Mouse (Mus musculus): ENCODE results near the gene Plekhj1. TPM values are rescaled to one million over a fixed set of nuclear protein-coding genes. Genes with fewer than 3 reads are reported as not detected.

The Plekhj1 gene
- total RNA-seq, 2 experiments from 2014 or later = 35.5 to 84.3 TPM

DNA sequence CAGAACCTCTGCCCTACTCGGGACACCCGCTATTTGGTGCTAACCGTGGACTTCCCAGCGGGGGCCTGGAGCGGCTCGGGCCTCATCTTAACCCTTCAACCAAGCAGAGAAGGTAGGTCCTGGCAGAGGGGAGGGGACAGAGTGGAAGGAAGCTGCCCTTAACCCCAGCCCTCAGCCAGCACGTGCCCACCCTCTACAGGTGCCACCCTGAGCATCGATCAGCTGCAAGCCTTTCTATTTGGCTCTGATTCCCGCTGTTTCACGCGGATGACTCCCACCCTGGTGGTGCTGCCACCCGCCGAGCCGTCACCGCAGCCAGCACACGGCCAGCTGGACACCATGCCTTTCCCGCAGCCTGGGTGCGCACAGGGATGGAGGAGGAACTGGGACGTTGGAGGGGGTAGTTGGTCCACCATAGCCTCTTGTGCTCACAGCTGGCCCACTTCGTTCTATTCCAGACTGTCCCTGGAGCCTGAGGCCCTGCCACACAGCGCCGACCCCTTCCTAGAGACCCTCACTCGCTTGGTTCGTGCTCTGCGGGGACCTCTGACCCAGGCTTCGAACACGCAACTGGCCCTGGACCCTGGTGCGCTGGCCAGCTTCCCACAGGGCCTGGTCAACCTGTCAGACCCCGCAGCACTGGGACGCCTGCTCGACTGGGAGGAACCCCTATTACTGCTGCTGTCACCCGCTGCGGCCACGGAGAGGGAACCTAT lies 8.1 kb upstream of the Plekhj1 start:
- ATAC-seq (ENCODE audit: poor library complexity, severe bottlenecking) = no peak

DNA sequence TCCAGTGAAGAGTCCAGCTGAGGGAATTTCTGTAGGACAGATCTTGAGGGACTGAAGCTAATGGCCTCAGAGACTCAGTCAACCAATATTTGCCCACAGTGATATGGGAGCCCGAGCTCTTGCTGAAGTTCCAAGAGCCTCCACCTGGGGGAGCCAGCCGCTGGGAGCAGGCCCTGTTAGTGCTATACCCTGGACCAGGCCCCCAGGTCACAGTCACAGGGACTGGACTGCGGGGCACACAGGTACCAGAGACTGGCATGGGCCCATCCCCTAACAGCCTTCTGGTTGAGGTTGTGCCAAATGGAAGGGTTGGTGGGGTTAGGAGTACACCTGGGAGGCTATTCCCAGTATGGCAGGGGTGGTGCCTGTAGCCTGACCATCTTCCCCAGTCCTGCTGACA lies 7.5 kb upstream of the Plekhj1 start:
- peak; percentile 74 for ATAC-seq (ENCODE audit: poor library complexity, severe bottlenecking)

DNA sequence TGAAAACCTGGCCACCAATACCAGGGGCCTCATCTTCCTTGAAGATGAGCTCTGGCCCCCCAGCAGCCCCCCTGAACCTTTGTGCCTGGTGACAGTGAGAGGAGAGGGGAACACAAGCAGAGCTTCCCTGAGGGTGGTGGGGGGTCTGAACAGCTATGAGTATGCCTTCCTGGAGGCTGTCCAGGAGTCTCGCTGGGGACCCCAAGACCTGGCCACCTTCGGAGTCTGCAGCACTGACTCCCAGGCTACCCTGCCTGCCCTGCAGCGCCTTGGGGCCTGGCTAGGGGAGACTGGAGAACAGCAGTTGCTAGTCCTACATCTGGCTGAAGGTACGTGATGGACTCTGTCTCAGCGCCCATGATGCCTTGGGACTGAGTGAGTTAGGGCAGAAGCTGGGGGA lies 6.9 kb upstream of the Plekhj1 start:
- no peak for ATAC-seq (ENCODE audit: poor library complexity, severe bottlenecking)

DNA sequence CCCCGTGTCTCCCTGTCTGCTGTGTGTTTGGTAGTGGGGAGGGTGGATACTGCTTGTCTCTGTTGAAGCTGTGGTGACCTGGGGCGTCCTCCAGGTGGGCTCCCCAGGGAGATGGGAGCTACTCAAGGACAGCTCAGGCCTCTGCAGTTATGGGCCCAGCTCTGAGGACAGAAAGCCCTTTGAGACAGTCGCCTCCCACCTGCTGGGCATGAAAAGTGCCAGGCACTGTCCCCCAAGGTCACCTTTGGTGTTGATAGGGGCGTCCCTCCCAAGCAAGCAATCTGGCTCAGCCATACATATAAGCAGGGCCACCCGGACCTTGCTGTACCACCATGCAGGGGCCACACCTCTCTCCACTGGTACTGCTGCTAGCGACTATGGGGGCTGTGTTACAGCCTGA lies 6.5 kb upstream of the Plekhj1 start, which contains the start of gene Amh:
Amh (plus strand) TSS at position 328 of the 400 bp plus-strand sequence.
- no peak for ATAC-seq (ENCODE audit: poor library complexity, severe bottlenecking)

DNA sequence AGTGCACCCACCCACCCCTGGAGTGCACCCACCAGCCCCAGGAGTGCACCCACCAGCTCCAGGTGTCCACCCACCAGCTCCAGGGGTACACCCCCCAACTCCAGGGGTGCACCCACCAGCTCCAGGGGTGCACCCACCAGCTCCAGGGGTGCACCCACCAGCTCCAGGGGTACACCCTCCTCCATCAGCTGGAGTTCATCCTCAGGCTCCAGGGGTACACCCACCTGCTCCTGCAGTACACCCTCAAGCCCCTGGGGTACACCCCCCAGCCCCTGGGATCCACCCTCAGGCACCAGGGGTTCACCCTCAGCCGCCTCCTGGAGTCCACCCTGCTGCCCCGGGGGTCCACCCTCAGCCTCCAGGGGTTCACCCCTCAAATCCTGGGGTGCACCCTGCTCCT lies 5.9 kb upstream of the Plekhj1 start:
- no peak for ATAC-seq (ENCODE audit: poor library complexity, severe bottlenecking)

DNA sequence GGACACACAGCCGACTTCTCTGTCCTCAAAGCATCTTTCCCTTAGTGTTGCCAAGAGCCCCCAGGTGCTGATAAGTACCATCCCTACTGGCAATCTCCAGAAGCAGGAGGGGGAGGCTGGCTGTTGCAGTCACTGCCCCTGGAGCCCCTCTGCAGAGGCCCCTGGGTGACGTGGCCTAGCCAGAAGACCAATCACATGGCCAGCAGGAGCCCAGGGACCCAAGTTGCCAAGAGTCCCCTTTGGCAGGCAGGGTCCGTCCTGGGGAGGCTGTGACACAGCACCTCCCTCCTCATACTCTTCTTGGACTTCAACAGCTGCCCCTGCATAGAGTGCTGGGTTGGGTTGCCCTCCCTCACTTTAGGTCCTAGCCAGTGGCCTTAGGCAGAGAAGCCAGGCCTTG lies 4.6 kb upstream of the Plekhj1 start:
- ATAC-seq (ENCODE audit: poor library complexity, severe bottlenecking) = no peak

DNA sequence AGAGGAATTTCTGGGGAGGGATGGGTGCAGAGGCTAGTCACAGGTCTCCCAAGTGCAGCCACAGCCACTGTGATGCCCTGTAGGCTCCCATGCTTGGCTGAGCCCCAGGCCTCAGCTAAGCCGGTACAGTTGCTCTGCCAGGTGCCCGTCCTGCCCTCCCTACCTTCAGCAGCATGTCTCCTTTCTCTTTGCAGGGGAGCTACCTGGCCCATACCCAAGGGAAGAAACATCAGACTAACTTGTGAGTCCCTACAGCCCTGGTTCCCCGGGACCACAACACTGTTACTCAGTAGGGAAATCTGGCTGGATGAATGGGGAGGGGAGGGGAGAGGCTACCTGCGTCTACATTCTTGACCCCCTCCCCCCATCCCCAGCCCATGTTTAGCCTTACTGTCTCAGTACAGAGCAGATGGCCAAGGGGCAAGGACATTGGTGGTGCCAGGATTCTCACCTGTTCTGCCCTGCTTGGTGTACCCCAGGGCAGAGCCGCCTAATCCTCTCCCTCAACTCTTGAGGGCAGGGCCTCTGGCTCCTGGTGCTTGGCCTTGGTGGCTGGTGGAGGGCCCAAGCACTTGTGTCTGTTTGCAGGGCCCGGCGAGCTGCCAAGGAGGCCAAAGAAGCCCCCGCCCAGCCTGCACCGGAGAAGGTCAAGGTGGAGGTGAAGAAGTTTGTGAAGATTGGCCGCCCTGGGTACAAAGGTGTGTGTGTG lies 3.9 kb upstream of the Plekhj1 start:
- no peak for ATAC-seq (ENCODE audit: poor library complexity, severe bottlenecking)

DNA sequence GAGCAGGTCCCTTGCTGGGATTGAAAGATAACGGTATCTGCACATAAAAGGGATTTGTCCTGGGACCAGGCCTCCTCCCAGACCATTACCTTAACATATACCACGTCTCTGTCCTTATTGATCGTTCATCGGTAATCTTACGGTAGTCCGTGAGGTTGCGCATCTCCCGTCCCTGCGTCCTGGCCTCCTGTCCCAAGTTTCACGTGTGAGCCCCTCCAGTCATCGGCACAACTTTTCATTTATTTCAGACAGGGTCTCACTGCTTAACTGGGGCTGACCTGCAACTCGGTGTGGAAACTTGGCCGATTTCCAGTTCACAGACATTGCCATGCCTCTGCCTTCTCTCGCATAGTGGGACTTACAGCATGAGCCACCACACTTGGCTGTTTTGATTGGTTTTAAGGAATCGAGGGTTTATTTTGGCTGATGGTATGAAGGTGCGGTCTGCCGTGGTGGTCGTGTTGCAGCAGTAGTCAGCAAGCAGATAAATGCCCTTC lies 692 bp upstream of the Plekhj1 start:
- no peak for ATAC-seq (ENCODE audit: poor library complexity, severe bottlenecking)

DNA sequence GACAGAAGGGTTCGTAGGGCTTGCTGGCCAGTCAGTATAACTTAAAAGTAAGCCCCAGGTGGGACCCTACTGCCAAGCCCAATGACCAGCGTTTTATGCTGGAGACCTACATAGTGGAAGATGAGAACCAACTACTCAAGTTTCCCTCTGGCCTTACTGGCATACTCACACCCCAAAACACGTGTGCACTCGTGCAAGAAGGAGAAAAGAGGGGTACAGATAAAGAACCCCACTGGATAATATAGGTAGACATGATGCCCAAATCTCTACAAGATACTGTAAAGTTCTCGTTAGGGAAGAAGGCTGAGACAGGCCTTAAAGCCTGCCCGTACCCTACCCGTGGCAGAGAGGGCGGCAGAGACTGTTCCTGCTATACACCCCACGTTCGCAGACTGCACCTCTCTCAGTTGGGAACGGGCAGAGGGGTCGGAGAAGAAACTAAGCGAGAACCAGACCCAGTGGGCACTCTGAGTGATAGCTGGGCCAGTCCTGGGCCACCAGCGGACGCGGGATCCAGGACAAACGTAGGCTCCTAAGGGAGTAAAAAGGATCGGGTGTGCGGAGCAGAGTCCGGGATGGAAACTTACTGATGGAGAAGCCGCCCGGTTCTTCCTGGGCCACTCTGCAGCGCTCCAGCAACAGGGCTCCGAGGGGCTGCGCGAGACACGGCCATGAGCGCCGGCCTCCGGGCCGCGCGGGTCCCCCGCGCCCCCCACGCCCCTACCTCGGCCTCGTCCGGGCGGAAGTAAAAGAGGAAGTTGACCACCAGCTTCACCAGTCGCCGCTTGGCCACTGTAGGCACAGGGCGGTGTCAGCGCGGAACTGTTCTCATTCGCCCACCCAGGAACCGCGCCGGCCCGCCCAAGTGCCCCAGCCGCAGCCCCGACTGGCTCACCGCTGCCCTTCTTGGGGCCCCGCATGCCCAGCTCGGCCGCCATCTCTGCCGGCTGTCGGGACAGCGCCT lies 958 bp downstream of the Plekhj1 start:
- peak; percentile 58 for ATAC-seq (ENCODE audit: poor library complexity, severe bottlenecking)

DNA sequence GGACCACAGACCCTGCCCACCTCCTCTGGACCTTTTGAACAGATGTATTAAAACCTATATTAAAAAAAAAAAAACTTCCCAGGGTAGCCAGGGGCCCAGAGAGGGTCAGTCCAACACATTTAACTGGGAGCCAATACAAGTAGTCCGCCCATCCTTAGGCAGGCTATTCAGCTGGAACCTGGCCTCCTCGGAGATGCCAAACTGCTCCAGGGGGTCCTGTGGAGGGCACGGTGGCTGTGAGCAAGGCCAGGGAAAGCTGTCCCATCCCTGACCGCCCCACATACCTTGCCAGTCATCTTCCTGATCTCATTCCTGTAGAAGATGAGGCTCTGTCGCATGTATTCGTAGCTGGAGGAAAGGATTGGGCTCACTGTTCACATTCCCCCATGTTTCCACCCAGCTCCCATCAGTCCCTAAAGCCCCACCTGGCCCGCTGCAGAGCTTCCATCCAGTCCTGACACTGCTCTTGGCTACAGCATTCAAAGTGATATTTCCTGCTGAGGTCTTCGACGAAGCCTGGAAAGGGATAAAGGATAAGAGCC lies 2.0 kb downstream of the Plekhj1 start:
- ATAC-seq (ENCODE audit: poor library complexity, severe bottlenecking) = no peak

DNA sequence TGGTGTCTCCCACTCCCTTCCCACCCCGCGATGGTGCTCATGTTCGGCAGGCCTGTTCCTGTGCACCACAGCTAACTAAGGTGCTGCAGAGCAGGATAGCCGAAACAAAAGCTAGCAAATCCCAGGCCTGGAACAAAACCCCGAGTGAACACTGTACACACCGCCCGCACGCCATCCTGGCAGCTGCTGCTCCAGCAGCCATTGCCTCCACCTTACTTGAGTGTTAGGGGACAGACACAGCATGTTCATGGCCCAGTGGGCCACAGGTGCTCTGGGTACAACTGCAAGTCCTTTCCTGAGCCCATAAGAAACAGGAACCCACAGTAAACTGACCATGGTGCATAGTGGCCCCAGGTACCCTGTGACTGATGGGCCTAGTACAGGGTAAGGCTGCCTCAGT lies 3.7 kb downstream of the Plekhj1 start:
- no peak for ATAC-seq (ENCODE audit: poor library complexity, severe bottlenecking)

DNA sequence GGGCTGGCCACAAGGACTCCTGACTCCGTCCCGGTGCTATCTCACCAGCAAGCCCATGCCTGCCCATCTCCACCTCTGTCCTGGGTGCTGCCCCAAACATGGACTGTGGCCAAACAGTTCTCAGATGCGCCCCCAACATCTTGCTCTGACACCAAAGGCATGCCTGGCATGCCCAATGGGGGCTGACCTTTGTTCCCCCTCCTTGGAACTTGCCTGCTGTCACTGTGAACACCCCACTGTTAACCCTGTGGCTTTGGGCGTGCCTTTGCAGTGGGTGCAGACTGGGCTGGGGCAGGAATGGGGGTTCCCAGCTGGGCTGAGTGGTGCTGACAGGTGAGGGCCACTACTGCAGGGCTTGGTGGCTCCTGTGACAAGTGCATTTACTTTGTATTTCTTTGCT lies 4.6 kb downstream of the Plekhj1 start:
- ATAC-seq (ENCODE audit: poor library complexity, severe bottlenecking) = no peak

DNA sequence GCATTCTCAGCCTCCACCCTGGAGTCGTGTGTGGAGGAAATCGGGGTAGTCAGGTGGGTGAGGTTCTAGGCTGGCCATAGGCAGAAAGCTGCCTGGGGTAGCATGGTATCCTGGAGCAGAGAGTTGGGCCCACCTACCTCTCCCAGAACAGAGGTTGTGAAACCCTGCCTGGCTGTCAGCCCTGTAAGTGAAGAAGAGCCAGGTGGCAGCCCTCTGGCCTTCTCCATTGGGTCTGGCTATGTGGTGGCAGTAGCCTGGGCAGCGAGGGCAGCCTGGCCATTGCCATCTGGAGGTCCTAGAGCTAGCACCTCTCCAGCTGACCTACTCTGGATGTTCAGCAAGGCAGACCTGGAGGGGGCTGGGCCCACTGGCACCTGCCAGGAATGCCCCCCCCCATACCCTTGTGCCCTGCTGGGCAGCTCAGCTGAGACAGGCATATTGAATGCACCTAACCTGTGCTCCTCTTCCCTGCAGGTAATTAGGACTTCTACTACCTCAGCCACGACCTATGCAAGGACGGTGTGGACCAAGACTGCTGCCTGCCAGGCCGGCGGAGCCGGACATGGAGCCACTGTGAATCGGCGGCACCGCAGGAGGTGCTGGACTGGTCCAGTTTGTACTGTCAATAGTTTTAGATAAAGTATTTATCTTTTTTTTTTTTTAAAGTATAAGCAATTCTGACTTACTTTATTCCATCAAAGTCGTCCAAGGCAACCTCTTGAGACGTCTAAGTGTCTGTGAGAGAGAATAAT lies 5.2 kb downstream of the Plekhj1 start:
- ATAC-seq (ENCODE audit: poor library complexity, severe bottlenecking) = no peak

DNA sequence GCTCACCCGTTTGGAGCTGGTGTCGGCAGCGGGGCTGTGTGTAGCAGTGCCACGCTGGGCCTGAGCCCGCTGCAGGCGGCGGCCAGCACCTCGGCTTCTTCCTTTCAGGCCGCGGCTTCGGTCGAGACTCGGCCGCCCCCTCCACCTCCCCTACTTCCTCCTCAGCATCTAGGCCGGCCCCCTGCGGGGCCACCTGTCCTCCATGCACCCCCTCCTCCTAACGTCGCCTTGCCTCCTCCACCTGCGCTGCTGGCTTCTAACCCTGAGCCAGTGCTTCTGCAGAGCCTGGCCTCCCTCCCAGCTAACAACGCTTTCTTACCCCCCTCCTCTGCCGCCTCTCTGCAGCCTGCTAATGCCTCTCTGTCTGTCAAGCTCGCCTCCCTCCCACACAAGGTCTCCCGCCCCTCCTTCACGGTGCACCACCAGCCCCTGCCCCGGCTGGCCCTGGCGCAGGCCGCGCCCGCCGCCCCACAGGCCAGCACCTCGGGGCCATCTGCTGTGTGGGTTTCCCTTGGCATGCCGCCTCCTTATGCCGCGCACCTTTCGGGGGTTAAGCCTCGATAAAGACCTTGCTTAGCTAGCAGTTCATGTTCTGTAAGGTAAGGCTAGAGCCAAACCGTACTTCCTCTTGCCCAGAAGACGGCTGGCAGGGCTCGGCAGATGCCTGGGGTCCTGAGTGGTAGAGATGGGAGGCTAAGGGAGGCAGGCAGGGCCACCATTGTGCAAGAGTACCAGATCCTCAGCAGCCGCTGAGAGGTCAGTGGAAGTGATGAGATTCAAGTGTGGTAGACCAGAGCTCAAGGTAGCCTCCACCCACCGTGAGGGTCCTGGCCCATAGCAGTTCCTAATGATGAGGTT lies 6.0 kb downstream of the Plekhj1 start:
- ATAC-seq (ENCODE audit: poor library complexity, severe bottlenecking) = peak; percentile 52

DNA sequence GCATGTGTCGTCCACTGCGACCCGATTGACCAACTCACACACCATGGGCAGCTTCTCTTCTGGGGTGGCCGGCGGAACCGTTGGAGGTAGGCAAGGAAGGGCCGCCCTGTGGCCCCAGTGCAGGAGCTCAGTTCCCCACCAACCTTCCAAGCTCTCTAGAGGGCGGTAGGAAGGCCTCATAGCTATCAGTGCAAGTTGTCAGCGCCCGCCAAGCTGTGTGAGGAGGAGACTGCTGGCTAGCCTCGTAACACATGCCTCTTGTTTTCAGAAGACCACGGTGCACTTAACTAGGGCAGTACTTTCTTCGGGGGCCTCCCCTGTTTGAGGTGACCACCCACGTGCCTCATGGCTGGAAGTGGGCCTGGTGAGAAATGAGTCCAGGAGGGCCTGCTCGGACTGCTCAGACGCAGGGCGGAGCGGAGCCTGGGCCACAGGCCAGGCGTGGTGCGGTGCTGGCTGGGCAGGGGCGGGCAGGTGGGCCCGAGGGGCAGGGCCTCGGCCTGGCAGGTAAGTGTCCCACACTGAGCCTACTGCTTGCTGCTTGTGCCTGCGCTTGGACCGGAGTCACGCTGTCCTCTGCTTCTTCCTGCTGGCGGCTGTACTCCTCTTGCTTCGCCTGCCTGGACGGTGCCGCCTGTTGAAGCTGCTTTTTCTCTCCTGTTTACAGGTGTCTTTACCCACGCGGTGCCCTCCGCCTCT lies 6.8 kb downstream of the Plekhj1 start:
- no peak for ATAC-seq (ENCODE audit: poor library complexity, severe bottlenecking)

DNA sequence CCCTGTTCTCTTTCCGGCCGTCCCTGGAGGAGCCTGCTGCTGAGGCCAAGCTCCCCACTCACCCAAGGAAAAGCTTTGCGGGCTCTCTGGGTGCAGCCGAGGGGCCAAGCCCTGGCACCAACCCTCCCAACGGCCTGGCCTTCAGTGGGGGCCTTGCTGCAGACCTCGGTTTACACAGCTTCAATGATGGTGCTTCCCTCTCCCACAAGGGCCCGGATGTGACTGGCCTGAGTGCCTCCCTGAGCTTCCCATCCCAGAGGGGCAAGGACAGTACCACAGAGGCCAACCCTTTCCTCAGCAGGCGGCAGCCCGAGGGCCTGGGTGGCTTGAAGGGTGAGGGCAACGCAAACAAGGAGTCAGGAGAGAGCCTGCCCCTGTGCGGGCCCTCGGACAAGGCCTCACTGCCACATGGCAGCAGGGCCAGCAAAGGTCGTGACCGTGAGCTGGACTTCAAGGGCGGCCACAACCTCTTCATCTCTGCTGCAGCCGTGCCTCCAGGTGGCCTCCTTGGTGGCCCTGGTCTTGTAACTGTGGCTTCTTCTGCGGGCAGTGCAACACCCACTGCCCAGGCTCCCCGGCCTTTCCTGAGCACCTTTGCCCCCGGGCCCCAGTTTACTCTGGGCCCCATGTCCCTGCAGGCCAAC lies 7.5 kb downstream of the Plekhj1 start:
- ATAC-seq (ENCODE audit: poor library complexity, severe bottlenecking) = no peak

DNA sequence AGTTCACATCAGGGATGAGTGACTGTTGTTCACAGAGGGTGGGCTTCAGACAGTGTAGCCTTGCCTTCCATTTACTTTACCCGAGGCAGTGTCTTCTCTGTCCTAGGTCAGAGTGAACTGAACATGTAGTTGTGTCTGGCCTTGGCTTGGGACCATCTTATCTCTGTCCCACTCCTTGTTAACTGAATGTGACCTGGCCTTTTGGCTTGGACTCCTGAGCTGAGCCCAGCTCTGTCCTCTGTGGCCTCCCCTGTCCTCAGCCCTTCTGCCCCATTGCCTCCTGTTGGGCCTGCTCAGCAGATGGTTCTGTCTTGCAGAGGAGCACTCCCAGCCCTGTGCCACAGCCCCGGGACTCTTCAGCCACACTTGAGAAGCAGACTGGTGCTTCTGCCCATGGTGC lies 10.9 kb downstream of the Plekhj1 start:
- no peak for ATAC-seq (ENCODE audit: poor library complexity, severe bottlenecking)

DNA sequence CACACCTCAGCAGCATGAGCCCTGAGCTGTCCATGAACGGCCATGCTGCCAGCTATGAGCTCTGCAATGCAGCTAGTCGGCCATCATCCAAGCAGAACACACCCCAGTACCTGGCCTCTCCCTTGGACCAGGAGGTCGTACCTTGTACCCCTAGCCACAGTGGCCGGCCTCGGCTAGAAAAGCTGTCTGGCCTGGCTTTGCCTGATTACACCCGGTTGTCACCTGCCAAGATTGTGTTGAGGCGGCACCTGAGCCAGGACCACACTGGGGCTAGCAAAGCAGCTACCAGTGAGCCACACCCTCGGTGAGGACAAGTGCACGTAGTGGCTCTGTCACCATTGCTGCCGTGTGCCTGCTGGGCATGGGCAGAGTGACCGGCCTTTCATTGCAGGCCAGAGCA lies 12.5 kb downstream of the Plekhj1 start:
- no peak for ATAC-seq (ENCODE audit: poor library complexity, severe bottlenecking)
